Mouse (Mus musculus) limb, embryonic 11.5 days (tissue): ENCODE measurements around the gene Meiob. TPM values are rescaled to one million over a fixed set of nuclear protein-coding genes. Genes with fewer than 3 reads are reported as not detected.

Experiments used
- ATAC-seq: fragments of 200-750 bp; cut with Nextera tagmentation; 2 replicates; pipeline ENCODE4 v1.8.0; 2017; ENCODE audit warnings: low read depth; ENCODE audit not compliant: insufficient number of reproducible peaks, low FRiP score, low TSS enrichment
- DNase-seq: peaks from one replicate; pipeline ENCODE4 v3.0.0-alpha.2; 2015; ENCODE audit warnings: low spot score
- H3K27ac ChIP-seq: fragments of 300-500 bp; sonication (generic); replicated peaks from 2 replicates; pipeline ENCODE4 v1.5.1; 2014; ENCODE audit warnings: low read depth, mild to moderate bottlenecking, low read length
- H3K27me3 ChIP-seq: fragments of 300-500 bp; sonication (generic); 2 replicates; pipeline ENCODE4 v1.6.1; 2014; ENCODE audit warnings: mild to moderate bottlenecking, low read length, mixed read lengths; ENCODE audit not compliant: control insufficient read depth, insufficient read depth
- H3K36me3 ChIP-seq: fragments of 300-500 bp; sonication (generic); 2 replicates; pipeline ENCODE4 v1.6.1; 2014; ENCODE audit warnings: mild to moderate bottlenecking, low read length, moderate library complexity, mixed read lengths; ENCODE audit not compliant: control insufficient read depth, insufficient read depth
- H3K4me1 ChIP-seq: fragments of 300-500 bp; sonication (generic); 2 replicates; pipeline ENCODE4 v1.6.1; 2014; ENCODE audit warnings: low read length, mixed read lengths; ENCODE audit not compliant: control insufficient read depth, insufficient read depth
- H3K4me2 ChIP-seq: fragments of 300-500 bp; sonication (generic); 2 replicates; pipeline ENCODE4 v1.6.1; 2014; ENCODE audit warnings: low read depth, mild to moderate bottlenecking, moderate library complexity; ENCODE audit not compliant: severe bottlenecking
- H3K4me3 ChIP-seq: fragments of 300-500 bp; sonication (generic); 2 replicates; pipeline ENCODE4 v1.5.1; 2014; ENCODE audit warnings: low read depth, low read length
- H3K9ac ChIP-seq: fragments of 300-500 bp; sonication (generic); 2 replicates; pipeline ENCODE4 v1.6.1; 2014; ENCODE audit warnings: mild to moderate bottlenecking, low read length
- H3K9me3 ChIP-seq: fragments of 300-500 bp; sonication (generic); 2 replicates; pipeline ENCODE4 v1.6.1; 2016; ENCODE audit warnings: low read length; ENCODE audit not compliant: control insufficient read depth
- WGBS: fragments of 180-500 bp; shearing (Covaris S2); extraction: QIAGEN DNeasy Blood & Tissue Kit; methylation state at CpG from one replicate; pipeline ENCODE4 v1.1.7; 2014; 5-methylcytosine and 5-hydroxymethylcytosine counted together
- polyA plus RNA-seq: library from polyadenylated mRNA; unstranded; fragments of >200 nt; fragmentation: Nextera tagmentation; extraction: Ambion mirVana; gene quantifications from 2 replicates; pipeline ENCODE4 v1.2.1, GENCODE M21; 2014

The Meiob gene
- polyA plus RNA-seq, 1 experiment from 2014 or later = not detected

GRCm38 (mm10) chr17:24850773-24851127, 46.7 kb downstream of the Meiob start:
- H3K27ac ChIP-seq = no peak overlapping the region
- H3K9me3 ChIP-seq = no peaks in the 10 kb centered on the region
- DNase-seq (no peak), ATAC-seq (no peak)
- 3% methylated on average over 20 of the region's 20 CpGs for WGBS
- H3K36me3 ChIP-seq = no peaks in the 10 kb centered on the region
- 0 out of 2 replicates have a peak, but pooled peaks cover 6% of the 10 kb centered on the region for H3K27me3 ChIP-seq
- peak overlapping the region; percentile 67 for H3K4me3 ChIP-seq
- peak overlapping the region; percentile 55 for H3K9ac ChIP-seq
- H3K4me1 ChIP-seq = peaks cover 3% of the 10 kb centered on the region; the same call in 1 of the 2 replicates
- peak overlapping the region; percentile 87 for H3K4me2 ChIP-seq

GRCm38 (mm10) chr17:24851381-24852125, 47.5 kb downstream of the Meiob start:
- Histone ChIP-seq H3K27me3 (0 out of 2 replicates have a peak, but pooled peaks cover 6% of the 10 kb centered on the region), H3K4me2 (peak overlapping the region; percentile 87; the same call in 1 of the 2 replicates), H3K27ac (no peak overlapping the region), H3K9ac (no peak overlapping the region), H3K36me3 (no peaks in the 10 kb centered on the region), H3K9me3 (no peaks in the 10 kb centered on the region), H3K4me3 (no peak overlapping the region), H3K4me1 (peaks cover 3% of the 10 kb centered on the region; the same call in 1 of the 2 replicates)
- 82% methylated on average over 10 of the region's 10 CpGs for WGBS
- DNase-seq (no peak), ATAC-seq (no peak)

GRCm38 (mm10) chr17:24855838-24856464, 51.9 kb downstream of the Meiob start:
- H3K36me3 ChIP-seq = no peaks in the 10 kb centered on the region
- ATAC-seq (no peak), DNase-seq (no peak)
- H3K27ac ChIP-seq = no peak overlapping the region
- H3K4me3 ChIP-seq = no peak overlapping the region
- H3K4me2 ChIP-seq = no peak overlapping the region
- no peak overlapping the region for H3K9ac ChIP-seq
- H3K27me3 ChIP-seq = 0 out of 2 replicates have a peak, but pooled peaks cover 6% of the 10 kb centered on the region
- H3K4me1 ChIP-seq = no peaks in the 10 kb centered on the region
- 87% methylated on average over 3 of the region's 3 CpGs for WGBS
- no peaks in the 10 kb centered on the region for H3K9me3 ChIP-seq

GRCm38 (mm10) chr17:24856589-24856988, 52.5 kb downstream of the Meiob start:
- Histone ChIP-seq H3K4me1 (no peaks in the 10 kb centered on the region), H3K4me3 (no peak overlapping the region), H3K27ac (no peak overlapping the region), H3K27me3 (0 out of 2 replicates have a peak, but pooled peaks cover under 1% of the 10 kb centered on the region), H3K9me3 (no peaks in the 10 kb centered on the region), H3K36me3 (0 out of 2 replicates have a peak, but pooled peaks cover under 1% of the 10 kb centered on the region), H3K9ac (no peak overlapping the region), H3K4me2 (no peak overlapping the region)
- 89% methylated on average over 13 of the region's 13 CpGs for WGBS
- ATAC-seq (no peak), DNase-seq (no peak)

- Histone ChIP-seq H3K9ac (no peak overlapping the region), H3K27ac (no peak overlapping the region), H3K9me3 (no peaks in the 10 kb centered on the region), H3K4me3 (no peak overlapping the region), H3K27me3 (no peaks in the 10 kb centered on the region), H3K4me1 (no peaks in the 10 kb centered on the region), H3K4me2 (no peak overlapping the region), H3K36me3 (0 out of 2 replicates have a peak, but pooled peaks cover 4% of the 10 kb centered on the region)
- 80% methylated on average over 8 of the region's 8 CpGs for WGBS
- ATAC-seq (no peak), DNase-seq (no peak)
These were observed 53.9 kb downstream of the Meiob start for GRCm38 (mm10) chr17:24857831-24858470.

- H3K36me3 ChIP-seq = 0 out of 2 replicates have a peak, but pooled peaks cover 4% of the 10 kb centered on the region
- no peak overlapping the region for H3K27ac ChIP-seq
- H3K4me2 ChIP-seq = no peak overlapping the region
- no peak overlapping the region for H3K4me3 ChIP-seq
- no peaks in the 10 kb centered on the region for H3K27me3 ChIP-seq
- H3K4me1 ChIP-seq = no peaks in the 10 kb centered on the region
- H3K9ac ChIP-seq = no peak overlapping the region
- no peak for DNase-seq
- 89% methylated on average over 6 of the region's 6 CpGs for WGBS
- no peak for ATAC-seq
- no peaks in the 10 kb centered on the region for H3K9me3 ChIP-seq
These were observed 54.9 kb downstream of the Meiob start for GRCm38 (mm10) chr17:24858967-24859366.

- DNase-seq (no peak), ATAC-seq (no peak)
- no peak overlapping the region for H3K27ac ChIP-seq
- 0 out of 2 replicates have a peak, but pooled peaks cover 4% of the 10 kb centered on the region for H3K36me3 ChIP-seq
- H3K4me1 ChIP-seq = no peaks in the 10 kb centered on the region
- WGBS = 91% methylated on average over 8 of the region's 8 CpGs
- no peaks in the 10 kb centered on the region for H3K9me3 ChIP-seq
- no peaks in the 10 kb centered on the region for H3K27me3 ChIP-seq
- no peak overlapping the region for H3K4me3 ChIP-seq
- H3K9ac ChIP-seq = no peak overlapping the region
- no peak overlapping the region for H3K4me2 ChIP-seq
These were observed 56.0 kb downstream of the Meiob start for GRCm38 (mm10) chr17:24860076-24860475.

- no peak for ATAC-seq
- Histone ChIP-seq H3K36me3 (0 out of 2 replicates have a peak, but pooled peaks cover 4% of the 10 kb centered on the region), H3K9ac (no peak overlapping the region), H3K4me1 (no peaks in the 10 kb centered on the region), H3K27ac (no peak overlapping the region), H3K4me2 (no peak overlapping the region), H3K9me3 (no peaks in the 10 kb centered on the region), H3K27me3 (no peaks in the 10 kb centered on the region), H3K4me3 (no peak overlapping the region)
- DNase-seq = no peak
- 94% methylated on average over 3 of the region's 3 CpGs for WGBS
These were observed 57.7 kb downstream of the Meiob start for GRCm38 (mm10) chr17:24861785-24862184.
